Mouse (Mus musculus) midbrain, embryonic 15.5 days (tissue): ENCODE measurements around the gene Ntn4. TPM values are rescaled to one million over a fixed set of nuclear protein-coding genes. Genes with fewer than 3 reads are reported as not detected.

Source experiments
- polyA plus RNA-seq: library from polyadenylated mRNA; unstranded; fragments of >200 nt; fragmentation: Nextera tagmentation; extraction: Ambion mirVana; gene quantifications from 2 replicates; pipeline ENCODE4 v1.2.1, GENCODE M21; 2015

Gene Ntn4
- polyA plus RNA-seq, 1 experiment from 2014 or later, result 1.2 TPM

Other genes with a start within 250 kb of the Ntn4 start
- 84.9 and 85.9 TPM in 2 replicates for gene Lta4h, start 187.3 kb upstream of the Ntn4 start, polyA plus RNA-seq
- 0.35 TPM in 1 of 2 replicates, not detected in the other for gene Hal, start 151.9 kb upstream of the Ntn4 start, polyA plus RNA-seq
- 0.06 and 0.11 TPM in 2 replicates for gene Amdhd1, start 100.6 kb upstream of the Ntn4 start, polyA plus RNA-seq
- 0.30 and 0.33 TPM in 2 replicates for gene Ccdc38, start 100.0 kb upstream of the Ntn4 start, polyA plus RNA-seq
- 59.1 and 60.3 TPM in 2 replicates for gene Snrpf, start 51.0 kb upstream of the Ntn4 start, polyA plus RNA-seq
- 0.32 and 0.61 TPM in 2 replicates for gene Usp44, start 190.9 kb downstream of the Ntn4 start, polyA plus RNA-seq